Mouse (Mus musculus) embryo, embryonic 9.5 days (tissue): ENCODE measurements around the gene Ptgs1.
"Not testable (repeated sequence)": the region's sequence is repeated elsewhere in the genome, so short reads cannot be mapped to it uniquely, and the experiment has no call there.

Experiments
- DNase-seq: peaks from one replicate; pipeline ENCODE4 v3.0.0-alpha.2; 2017; ENCODE audit errors: extremely low spot score

Gene Ptgs1

GRCm38 (mm10) chr2:36230366-36230765 lies at the start of gene Ptgs1:
TSS of gene Ptgs1 (plus strand) at chr2:36230426.
- peak; percentile 35 for DNase-seq

DNA sequence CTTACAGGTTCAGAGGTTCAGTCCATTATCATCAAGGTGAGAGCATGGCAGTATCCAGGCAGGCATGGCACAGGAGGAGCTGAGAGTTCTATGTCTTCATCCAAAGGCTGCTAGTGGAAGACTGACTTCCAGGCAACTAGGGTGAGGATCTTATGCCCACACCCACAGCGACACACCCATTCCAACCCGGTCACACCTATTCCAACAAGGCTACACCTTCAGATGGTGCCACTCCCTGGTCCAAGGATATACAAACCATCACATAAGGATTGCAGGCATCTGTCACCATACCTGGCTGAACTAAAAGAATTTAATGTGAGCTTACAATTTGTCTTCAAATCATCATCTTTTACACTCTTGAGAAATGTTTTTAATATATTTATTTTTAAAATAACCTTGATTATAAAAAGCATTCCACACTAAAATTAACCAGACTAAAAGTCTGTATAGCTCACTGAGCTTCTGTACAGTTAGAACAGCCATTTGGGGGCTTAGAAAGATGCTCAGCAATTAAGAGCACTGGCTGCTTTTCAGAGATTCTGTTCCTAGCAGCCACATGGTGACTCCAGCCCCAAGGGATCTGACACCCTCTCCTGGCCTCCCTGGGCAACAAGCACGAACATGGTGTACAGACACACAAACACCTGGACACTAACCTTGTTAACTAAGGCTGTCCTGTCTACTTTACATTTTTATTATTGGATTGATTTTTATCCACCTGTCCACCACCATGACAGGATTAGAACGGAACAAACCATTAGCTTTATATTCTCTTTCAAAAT lies 48.4 kb upstream of the Ptgs1 start:
- DNase-seq = not testable (repeated sequence)

DNA sequence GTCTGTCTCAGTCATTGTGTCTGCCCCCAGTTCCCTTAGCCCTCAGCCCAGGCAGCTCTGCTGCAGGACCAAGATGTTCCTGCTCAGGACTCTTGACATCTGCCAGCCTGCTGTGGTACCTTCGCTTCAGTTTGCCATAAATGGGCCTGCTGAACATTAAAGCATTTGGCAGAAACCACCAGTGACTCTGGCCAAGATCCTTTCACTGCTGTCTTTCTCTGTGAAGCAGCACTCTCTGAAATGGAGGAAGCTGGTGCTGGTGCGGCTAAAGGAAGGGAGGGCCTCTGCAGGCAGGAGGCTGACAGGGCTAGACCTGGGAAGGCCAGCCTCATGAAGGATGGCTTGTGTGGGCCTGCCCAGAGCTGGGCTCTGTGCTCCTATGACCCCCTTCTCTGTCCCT lies 46.9 kb upstream of the Ptgs1 start:
- DNase-seq = no peak

DNA sequence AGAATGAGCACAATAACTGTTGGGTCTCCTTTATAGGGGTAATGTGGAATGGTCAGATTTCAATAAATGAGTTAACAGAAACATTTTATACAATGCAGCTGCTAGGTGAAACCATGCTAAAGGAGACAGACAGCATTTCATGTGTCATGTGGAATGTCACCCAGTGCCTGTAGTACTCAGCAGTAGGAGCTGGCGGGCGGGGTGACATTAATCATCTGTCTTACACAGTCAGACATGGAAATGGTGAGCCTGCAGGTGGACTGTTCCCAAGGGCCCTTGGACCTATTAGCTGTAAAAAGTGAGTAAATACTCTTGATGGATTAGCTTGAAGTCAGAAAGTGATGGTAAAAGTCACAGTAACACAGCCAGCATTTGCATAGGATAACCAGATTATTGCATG lies 46.0 kb upstream of the Ptgs1 start:
- DNase-seq = no peak

DNA sequence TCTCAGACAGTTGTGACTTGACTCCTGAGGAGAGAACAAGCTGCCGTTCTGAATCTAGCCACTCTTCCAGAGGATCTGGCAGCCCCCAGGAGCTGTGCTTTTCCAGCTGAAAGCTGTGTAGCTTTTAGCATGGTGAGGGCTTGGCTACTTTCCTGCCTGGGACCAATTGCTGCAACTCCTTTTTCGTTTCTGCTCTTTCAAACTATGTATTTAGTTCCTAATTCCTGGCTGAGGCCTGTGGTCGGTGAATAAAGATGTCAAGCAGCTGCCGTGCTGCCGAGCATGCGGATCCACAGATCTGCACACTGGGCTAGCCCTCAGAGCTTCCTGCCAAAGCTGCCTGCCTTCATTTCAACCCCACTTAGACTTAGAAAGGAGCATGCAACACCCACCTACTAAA lies 45.4 kb upstream of the Ptgs1 start:
- no peak for DNase-seq

DNA sequence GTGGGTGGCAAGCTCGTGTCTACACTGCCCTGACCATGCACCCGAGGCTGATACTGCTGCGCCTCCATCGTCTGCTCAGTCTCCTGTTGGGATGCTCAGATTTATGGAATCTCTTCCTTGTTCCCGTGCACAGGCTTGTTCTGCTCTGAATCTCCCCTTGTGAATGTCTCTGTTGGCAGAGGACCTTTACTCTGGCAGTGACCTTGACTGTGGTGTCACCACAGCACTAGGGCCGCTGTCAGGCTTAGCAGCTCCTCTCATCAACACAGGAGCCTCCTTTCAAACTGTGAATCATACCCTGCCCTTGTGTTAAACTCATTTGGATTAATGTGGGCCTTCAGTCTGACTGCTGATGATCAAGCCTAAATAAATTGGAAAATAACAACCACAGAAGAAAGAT lies 41.0 kb upstream of the Ptgs1 start:
- DNase-seq = not testable (repeated sequence)

DNA sequence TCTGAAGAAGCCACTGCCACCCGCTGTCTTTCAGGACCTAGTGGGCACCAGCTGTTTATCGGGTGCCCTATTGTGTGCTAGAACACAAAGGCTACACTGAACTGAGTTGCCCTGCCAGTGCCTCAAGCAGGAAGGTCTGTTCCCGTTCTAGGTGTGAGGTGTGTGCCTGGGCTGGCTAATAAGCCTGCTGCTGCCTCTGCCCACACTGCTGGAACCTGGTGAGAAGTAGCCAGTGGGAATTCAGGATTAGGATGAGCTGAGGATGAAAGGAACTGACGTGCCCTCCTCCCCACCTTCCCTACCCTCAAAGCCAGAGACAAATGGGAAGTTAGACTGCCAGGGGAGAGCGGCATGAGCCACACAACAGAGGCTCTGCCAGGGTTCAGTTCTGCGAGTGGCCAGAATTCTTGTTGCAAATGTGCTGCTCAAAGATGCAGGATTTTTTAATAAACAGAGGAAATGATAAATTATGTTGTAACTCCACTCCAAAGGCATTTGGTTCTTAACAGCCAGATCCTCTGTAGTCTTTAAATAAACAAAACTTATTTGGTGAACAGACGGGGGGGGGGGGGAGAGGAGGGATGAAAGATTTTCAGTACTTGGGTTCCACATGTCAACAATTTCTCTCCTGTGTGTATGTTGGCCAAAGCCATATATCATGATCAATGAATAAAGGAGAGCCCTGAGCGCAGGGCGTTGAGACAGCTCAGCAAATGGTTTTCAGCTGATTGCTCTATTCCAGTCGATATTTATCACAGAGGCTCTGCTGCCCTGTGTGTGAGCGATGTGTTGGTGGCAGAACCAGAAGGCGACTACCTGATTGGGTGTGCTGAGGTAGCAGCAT lies 38.9 kb upstream of the Ptgs1 start:
- DNase-seq = no peak

DNA sequence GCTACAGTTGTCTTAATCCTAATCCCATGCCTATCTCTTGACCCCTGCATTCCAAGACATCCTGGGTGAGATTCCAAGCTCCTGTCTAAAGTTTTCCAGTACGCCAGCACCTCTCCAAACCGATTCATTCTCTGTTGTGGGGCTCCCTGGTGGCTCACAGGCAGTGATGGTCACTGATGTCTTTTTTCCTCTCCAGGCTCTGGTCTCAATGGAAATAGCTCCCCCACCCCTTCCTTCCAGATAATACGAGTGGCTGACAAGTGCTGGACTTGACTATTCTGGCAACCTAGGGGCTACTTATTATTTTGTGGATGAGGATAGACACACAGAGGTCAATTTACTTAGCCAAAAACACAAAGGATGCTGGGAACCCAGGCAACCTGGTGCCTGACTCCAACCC lies 33.2 kb upstream of the Ptgs1 start:
- no peak for DNase-seq

- DNase-seq = peak; percentile 43
Measured at GRCm38 (mm10) chr2:36197919-36198881, 32.0 kb upstream of the Ptgs1 start.

GRCm38 (mm10) chr2:36198882-36199262 lies 31.4 kb upstream of the Ptgs1 start:
- no peak for DNase-seq

DNA sequence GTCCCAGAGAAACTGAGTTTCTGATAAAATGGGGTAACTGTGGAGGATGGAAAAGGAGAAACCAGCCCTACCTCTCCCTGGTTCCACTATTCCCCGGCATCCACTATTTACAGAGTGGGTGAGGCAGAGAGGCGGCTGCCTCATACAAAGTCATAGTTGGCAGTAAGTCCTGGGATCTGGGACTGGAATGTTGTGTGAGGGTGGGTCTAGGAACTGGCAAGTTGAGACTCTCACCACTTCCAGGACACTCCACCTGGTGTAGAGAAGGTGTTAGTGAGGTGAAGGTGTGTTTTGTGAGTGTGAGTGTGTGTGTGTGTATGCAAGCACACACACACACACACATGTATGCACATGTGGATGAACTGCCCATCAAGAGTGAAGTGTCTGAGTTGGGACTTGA lies 29.4 kb upstream of the Ptgs1 start:
- DNase-seq = no peak

DNA sequence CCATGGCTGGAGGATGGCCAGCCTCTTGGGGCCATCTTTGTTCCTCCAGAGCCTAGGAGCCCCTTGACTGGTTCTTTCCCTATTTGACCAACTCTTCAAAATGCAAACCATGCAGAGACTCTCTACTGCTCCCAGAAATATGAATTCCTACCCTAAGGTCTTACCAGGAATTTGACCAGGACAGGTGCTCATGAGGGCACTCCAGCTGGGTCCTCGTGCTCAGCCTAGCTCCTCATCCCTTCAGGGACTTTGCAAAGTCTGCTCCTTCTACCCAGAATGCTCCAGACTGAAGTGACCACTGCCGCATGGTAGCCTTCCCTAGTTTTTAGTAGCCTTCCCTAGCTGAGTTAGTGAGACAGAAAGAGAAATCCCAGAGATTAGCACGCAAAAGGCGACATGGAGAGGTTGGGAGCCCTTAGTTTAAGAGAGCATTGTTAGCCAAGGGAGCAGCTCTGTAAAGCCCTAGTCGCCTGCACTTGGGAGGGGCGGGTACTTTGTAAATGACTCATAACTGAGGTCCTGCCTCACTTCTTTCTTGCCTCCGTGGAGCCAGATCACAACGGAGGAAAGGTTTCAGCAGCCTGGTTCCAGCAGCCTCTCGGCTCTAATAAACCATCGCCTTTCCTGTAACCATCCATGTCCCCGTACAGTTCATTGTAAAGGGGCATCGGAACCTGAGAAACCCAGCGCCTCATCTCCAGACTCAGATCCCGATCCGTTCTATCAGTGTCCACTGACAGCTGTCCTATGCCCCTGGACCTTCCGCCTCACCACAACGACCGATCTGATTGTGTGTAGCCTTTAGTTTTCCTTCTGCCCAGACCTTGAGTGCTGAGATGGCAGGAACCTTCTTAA lies 28.2 kb upstream of the Ptgs1 start:
- no peak for DNase-seq

- DNase-seq = no peak
Measured at GRCm38 (mm10) chr2:36202611-36202880, 27.7 kb upstream of the Ptgs1 start.

DNA sequence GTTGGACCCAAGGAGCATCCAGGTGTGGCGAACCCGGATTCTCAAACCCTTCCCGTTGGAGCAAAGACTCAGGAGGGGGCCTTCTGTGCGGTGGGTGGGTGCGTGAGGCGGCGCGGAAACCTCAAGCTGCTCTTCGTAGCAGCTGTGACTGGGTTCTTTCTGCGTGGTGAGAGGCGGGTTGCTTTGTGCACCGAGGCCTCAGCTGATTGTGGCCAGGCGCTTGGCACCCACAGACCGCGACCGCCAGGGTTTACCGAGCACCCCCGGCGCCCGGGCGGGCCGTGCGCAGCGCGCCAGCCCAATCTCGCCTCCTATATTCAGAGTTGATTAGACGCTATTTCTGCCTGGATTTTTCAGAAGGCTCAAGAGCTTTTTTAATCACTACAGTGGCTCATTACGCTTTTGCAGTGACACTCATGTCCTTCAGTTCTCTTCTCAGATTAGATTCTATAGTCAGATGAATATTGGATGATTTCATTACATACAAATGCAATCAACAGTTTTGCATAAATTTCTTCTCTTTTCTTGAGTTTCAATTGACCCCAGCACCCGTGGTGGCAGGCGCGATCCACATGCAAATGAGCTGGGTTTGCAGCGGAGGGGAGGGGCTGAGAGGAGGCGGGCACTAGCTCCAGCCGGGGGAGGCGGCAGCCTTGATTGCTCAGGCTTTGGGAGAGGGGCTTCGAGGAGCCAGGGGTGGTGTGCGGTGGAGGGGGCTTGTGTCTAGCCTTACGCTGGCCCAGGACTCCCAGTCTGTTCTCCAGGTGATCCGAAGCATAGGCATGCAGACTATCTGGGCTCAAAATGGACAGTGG lies 27.0 kb upstream of the Ptgs1 start:
- DNase-seq = peak; percentile 50

- no peak for DNase-seq
Measured at GRCm38 (mm10) chr2:36204595-36204994, 25.6 kb upstream of the Ptgs1 start.

DNA sequence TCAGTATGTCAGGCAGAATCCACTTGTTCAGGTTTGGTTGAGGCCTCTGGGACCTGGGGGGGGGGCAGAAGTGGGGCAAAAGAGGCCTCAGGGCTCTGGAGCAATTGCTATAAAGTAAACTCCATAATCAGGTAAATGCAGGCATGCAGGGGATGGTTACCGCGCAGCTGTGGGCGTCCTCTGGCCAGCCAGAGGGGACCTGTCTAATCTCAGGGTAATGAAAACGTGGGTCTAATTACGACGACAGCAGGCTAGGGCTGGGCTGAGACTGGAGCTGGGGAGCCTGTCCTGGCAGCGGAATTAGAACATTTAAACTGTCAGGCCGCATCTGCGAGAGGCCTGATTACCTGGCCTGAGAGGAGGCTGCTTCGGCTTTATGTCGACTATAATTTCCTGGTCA lies 23.2 kb upstream of the Ptgs1 start:
- DNase-seq = no peak

DNA sequence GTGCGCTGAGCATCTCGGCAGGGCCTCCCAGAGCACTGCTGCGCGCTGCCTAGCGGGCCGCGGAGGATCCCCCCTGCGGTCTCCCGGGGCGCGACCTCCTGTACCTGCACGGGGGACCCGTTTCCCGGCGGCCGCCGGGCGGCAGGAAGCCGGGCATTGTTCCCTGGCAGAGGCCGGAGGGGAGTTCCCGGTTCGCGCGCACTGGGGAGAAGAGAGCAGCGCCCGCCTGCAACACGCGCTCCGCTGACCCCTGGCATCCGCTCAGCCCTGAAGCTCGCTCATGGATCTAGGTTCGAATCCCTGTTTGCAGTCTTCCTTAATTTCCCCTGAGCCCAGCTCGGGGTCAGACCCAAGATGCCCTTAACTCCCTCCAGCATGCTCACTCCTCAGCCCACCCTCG lies 19.4 kb upstream of the Ptgs1 start:
- DNase-seq = peak; percentile 58

- peak; percentile 75 for DNase-seq
Measured at GRCm38 (mm10) chr2:36211785-36212184, 18.4 kb upstream of the Ptgs1 start.

DNA sequence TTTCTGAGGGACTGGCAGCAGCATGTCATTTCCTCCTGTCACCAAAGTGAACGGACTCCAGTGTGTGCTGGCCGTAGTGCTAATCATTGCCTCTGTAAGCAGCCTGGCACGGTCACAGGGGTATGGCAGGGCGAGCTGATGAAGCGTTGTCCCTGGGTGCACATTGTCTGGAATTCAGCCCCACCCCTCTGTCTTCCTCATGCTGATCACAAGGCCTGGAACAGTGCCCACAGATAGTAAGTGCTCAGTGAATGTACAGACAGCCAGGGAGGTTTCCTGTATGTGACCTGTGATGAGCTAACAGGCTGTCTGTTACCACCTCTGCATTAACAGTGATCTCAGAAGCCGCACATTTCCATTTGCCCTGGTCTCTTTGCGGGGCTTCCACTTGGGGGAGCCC lies 17.1 kb upstream of the Ptgs1 start:
- DNase-seq = no peak

DNA sequence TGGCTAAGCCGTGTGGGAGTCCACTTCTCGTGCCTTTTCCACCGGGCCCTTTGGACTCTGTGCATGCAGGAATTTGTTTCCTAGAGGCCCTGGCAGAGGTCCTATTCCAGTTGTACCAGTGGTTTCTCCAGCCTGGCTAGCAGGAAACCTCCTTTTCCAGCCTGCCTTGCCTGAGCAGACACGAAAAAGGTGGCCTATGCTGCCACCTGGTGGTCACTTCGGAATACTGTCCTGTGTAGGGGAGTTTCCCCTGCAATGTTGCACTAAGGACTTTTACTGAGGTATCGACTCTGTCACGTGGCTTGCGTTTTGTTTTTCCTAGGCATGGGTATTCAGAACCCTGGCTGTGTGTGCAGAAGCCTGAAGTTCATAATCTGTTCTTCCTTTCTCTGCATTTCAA lies 16.2 kb upstream of the Ptgs1 start:
- DNase-seq = peak; percentile 88
